Mouse (Mus musculus) CD4-positive naive resting alpha-beta T cell, adult 76 days (primary cell): Measurements from ENCODE around the gene Ppp1r14b. TPM values are rescaled to one million over a fixed set of nuclear protein-coding genes. Genes with fewer than 3 reads are reported as not detected.

Source experiments
- total RNA-seq: library from RNA; stranded (reverse); gene quantifications from one replicate; pipeline ENCODE4 v1.2.4, GENCODE M21; 2023

Ppp1r14b gene
- total RNA-seq: 93.3 TPM

GRCm38 (mm10) chr19:6974211-6975205 is at the start of gene Ppp1r14b:
Gene Ppp1r14b, plus strand, starts transcription at chr19:6974968.

GRCm38 (mm10) chr19:6925307-6925573 is 49.5 kb upstream of the Ppp1r14b start, which contains the start of gene Catsperz:
Gene Catsperz, minus strand, starts transcription at chr19:6925380.

GRCm38 (mm10) chr19:6934195-6934977 is 40.4 kb upstream of the Ppp1r14b start, which contains the start of gene Kcnk4:
Gene Kcnk4, minus strand, starts transcription at chr19:6934515.

GRCm38 (mm10) chr19:6941372-6942248 is 33.2 kb upstream of the Ppp1r14b start, which contains the start of gene Bad:
Gene Bad, plus strand, starts transcription at chr19:6941861.

GRCm38 (mm10) chr19:6942249-6942691 is 32.5 kb upstream of the Ppp1r14b start, which contains the start of gene Gpr137:
Gene Gpr137, minus strand, starts transcription at chr19:6942480.

GRCm38 (mm10) chr19:6975537-6976521 is 1.1 kb downstream of the Ppp1r14b start, which contains the start of gene Plcb3:
Gene Plcb3, minus strand, starts transcription at chr19:6976470.

GRCm38 (mm10) chr19:6980381-6981093 is 5.8 kb downstream of the Ppp1r14b start, which contains the start of gene Fkbp2:
Gene Fkbp2, minus strand, starts transcription at chr19:6980501.

GRCm38 (mm10) chr19:6987061-6987903 is 12.5 kb downstream of the Ppp1r14b start, which contains the start of gene Vegfb:
Gene Vegfb, minus strand, starts transcription at chr19:6987651.

GRCm38 (mm10) chr19:6992011-6992858 is 17.5 kb downstream of the Ppp1r14b start, which contains the start of gene Dnajc4:
Gene Dnajc4, minus strand, starts transcription at chr19:6992572.

GRCm38 (mm10) chr19:6996006-6996405 is 21.2 kb downstream of the Ppp1r14b start, which contains the start of the genes Nudt22 and Trpt1:
Gene Nudt22, minus strand, starts transcription at chr19:6996117.
Gene Trpt1, plus strand, starts transcription at chr19:6996131.

GRCm38 (mm10) chr19:7019191-7019590 is 44.4 kb downstream of the Ppp1r14b start, which contains the start of gene Fermt3:
Gene Fermt3, minus strand, starts transcription at chr19:7019469.

Other genes with a start within 250 kb of the Ppp1r14b start
- 26.8 TPM for gene Rps6ka4, start 134.3 kb upstream of the Ppp1r14b start, total RNA-seq
- gene Ccdc88b, start 116.8 kb upstream of the Ppp1r14b start, total RNA-seq: 89.3 TPM
- gene Trmt112, start 65.3 kb upstream of the Ppp1r14b start, total RNA-seq: 125 TPM
- 48.4 TPM for gene Prdx5, start 64.9 kb upstream of the Ppp1r14b start, total RNA-seq
- 26.7 TPM for gene Esrra, start 53.2 kb upstream of the Ppp1r14b start, total RNA-seq
- not detected for gene Catsperz, start 49.6 kb upstream of the Ppp1r14b start, total RNA-seq
- gene Kcnk4, start 40.5 kb upstream of the Ppp1r14b start, total RNA-seq: 1.1 TPM
- 10.2 TPM for gene Bad, start 33.1 kb upstream of the Ppp1r14b start, total RNA-seq
- gene Gpr137, start 32.5 kb upstream of the Ppp1r14b start, total RNA-seq: 7.0 TPM
- gene Plcb3, start 1.5 kb downstream of the Ppp1r14b start, total RNA-seq: 8.1 TPM
- gene Fkbp2, start 5.5 kb downstream of the Ppp1r14b start, total RNA-seq: 11.3 TPM
- gene Vegfb, start 12.7 kb downstream of the Ppp1r14b start, total RNA-seq: 7.7 TPM
- 28.4 TPM for gene Dnajc4, start 17.6 kb downstream of the Ppp1r14b start, total RNA-seq
- gene Nudt22, start 21.1 kb downstream of the Ppp1r14b start, total RNA-seq: 5.1 TPM
- gene Trpt1, start 21.2 kb downstream of the Ppp1r14b start, total RNA-seq: 2.1 TPM
- gene Fermt3, start 44.5 kb downstream of the Ppp1r14b start, total RNA-seq: 143 TPM
- gene Stip1, start 65.0 kb downstream of the Ppp1r14b start, total RNA-seq: 91.7 TPM
- gene Macrod1, start 81.8 kb downstream of the Ppp1r14b start, total RNA-seq: 14.7 TPM
- not detected for gene Flrt1, start 130.8 kb downstream of the Ppp1r14b start, total RNA-seq
- 107 TPM for gene Otub1, start 231.3 kb downstream of the Ppp1r14b start, total RNA-seq
- 205 TPM for gene Cox8a, start 242.6 kb downstream of the Ppp1r14b start, total RNA-seq